Mouse (Mus musculus): ENCODE results near the gene Gm42742. TPM values are rescaled to one million over a fixed set of nuclear protein-coding genes. Genes with fewer than 3 reads are reported as not detected.

Gm42742 gene
- polyA plus RNA-seq, 1 experiment from 2014 or later: 8.9 TPM

GRCm38 (mm10) chr7:127025556-127026160 is 4.8 kb upstream of the Gm42742 start:
- no peaks in the 10 kb centered on the region for H3K9me3 ChIP-seq (replicated peaks)
- peak overlapping the region; percentile 100 for H3K9ac ChIP-seq
- H3K27me3 ChIP-seq (replicated peaks): no peaks in the 10 kb centered on the region
- peak overlapping the region; percentile 90 for H3K4me3 ChIP-seq
- peaks cover 75% of the 10 kb centered on the region for H3K4me1 ChIP-seq
- no peak for ATAC-seq
- peak overlapping the region; percentile 98 for H3K4me2 ChIP-seq
- under 1% methylated on average over 53 of the region's 65 CpGs for WGBS (ENCODE audit: insufficient replicate concordance)
- H3K36me3 ChIP-seq: peaks cover 69% of the 10 kb centered on the region
- peak overlapping the region; percentile 98 for H3K27ac ChIP-seq

GRCm38 (mm10) chr7:127024755-127025555 is 4.1 kb upstream of the Gm42742 start:
- ATAC-seq: peak; percentile 32
- H3K9me3 ChIP-seq (replicated peaks): no peaks in the 10 kb centered on the region
- H3K4me3 ChIP-seq: peak overlapping the region; percentile 90
- H3K4me1 ChIP-seq: peaks cover 72% of the 10 kb centered on the region
- peak overlapping the region; percentile 100 for H3K9ac ChIP-seq
- H3K27me3 ChIP-seq (replicated peaks): no peaks in the 10 kb centered on the region
- H3K36me3 ChIP-seq: peaks cover 62% of the 10 kb centered on the region
- peak overlapping the region; percentile 98 for H3K27ac ChIP-seq
- WGBS (ENCODE audit: insufficient replicate concordance): under 1% methylated on average over 30 of the region's 30 CpGs
- H3K4me2 ChIP-seq: peak overlapping the region; percentile 98

GRCm38 (mm10) chr7:127023896-127024690 is 3.2 kb upstream of the Gm42742 start:
- peak overlapping the region; percentile 98 for H3K4me2 ChIP-seq
- WGBS (ENCODE audit: insufficient replicate concordance): 24% methylated on average over 19 of the region's 19 CpGs
- peak overlapping the region; percentile 90 for H3K4me3 ChIP-seq
- H3K27ac ChIP-seq: peak overlapping the region; percentile 98
- peaks cover 75% of the 10 kb centered on the region for H3K4me1 ChIP-seq
- no peaks in the 10 kb centered on the region for H3K9me3 ChIP-seq (replicated peaks)
- peaks cover 54% of the 10 kb centered on the region for H3K36me3 ChIP-seq
- H3K27me3 ChIP-seq (replicated peaks): no peaks in the 10 kb centered on the region
- peak overlapping the region; percentile 100 for H3K9ac ChIP-seq
- ATAC-seq: no peak

- H3K4me3 ChIP-seq: peak overlapping the region; percentile 90
- no peaks in the 10 kb centered on the region for H3K27me3 ChIP-seq (replicated peaks)
- WGBS (ENCODE audit: insufficient replicate concordance): 81% methylated on average over 13 of the region's 13 CpGs
- no peak for ATAC-seq
- H3K36me3 ChIP-seq: peaks cover 46% of the 10 kb centered on the region
- peak overlapping the region; percentile 98 for H3K4me2 ChIP-seq
- peaks cover 76% of the 10 kb centered on the region for H3K4me1 ChIP-seq
- H3K9ac ChIP-seq: peak overlapping the region; percentile 100
- H3K9me3 ChIP-seq (replicated peaks): no peaks in the 10 kb centered on the region
- peak overlapping the region; percentile 98 for H3K27ac ChIP-seq
These were observed 2.4 kb upstream of the Gm42742 start for GRCm38 (mm10) chr7:127023272-127023691.

- peaks cover 76% of the 10 kb centered on the region for H3K4me1 ChIP-seq
- no peaks in the 10 kb centered on the region for H3K27me3 ChIP-seq (replicated peaks)
- H3K4me2 ChIP-seq: peak overlapping the region; percentile 98
- H3K9me3 ChIP-seq (replicated peaks): no peaks in the 10 kb centered on the region
- peaks cover 40% of the 10 kb centered on the region for H3K36me3 ChIP-seq
- WGBS (ENCODE audit: insufficient replicate concordance): 87% methylated on average over 7 of the region's 7 CpGs
- peak overlapping the region; percentile 98; the same call in 1 of the 2 replicates for H3K27ac ChIP-seq
- no peak for ATAC-seq
- peak overlapping the region; percentile 100 for H3K9ac ChIP-seq
- peak overlapping the region; percentile 90 for H3K4me3 ChIP-seq
These were observed 1.8 kb upstream of the Gm42742 start for GRCm38 (mm10) chr7:127022528-127023271.

- peaks cover 37% of the 10 kb centered on the region for H3K36me3 ChIP-seq
- peak overlapping the region; percentile 100; the same call in 1 of the 2 replicates for H3K9ac ChIP-seq
- 42% methylated on average over 5 of the region's 5 CpGs for WGBS (ENCODE audit: insufficient replicate concordance)
- ATAC-seq: no peak
- H3K4me2 ChIP-seq: peak overlapping the region; percentile 98
- H3K4me3 ChIP-seq: peak overlapping the region; percentile 90
- no peaks in the 10 kb centered on the region for H3K9me3 ChIP-seq (replicated peaks)
- peaks cover 77% of the 10 kb centered on the region for H3K4me1 ChIP-seq
- no peaks in the 10 kb centered on the region for H3K27me3 ChIP-seq (replicated peaks)
- peak overlapping the region; percentile 98 for H3K27ac ChIP-seq
These were observed 948 bp upstream of the Gm42742 start for GRCm38 (mm10) chr7:127021563-127022527.

- Histone ChIP-seq H3K27me3 (replicated peaks) (no peaks in the 10 kb centered on the region), H3K9me3 (replicated peaks) (no peaks in the 10 kb centered on the region), H3K9ac (peak overlapping the region; percentile 60), H3K4me1 (peaks cover 84% of the 10 kb centered on the region), H3K27ac (peak overlapping the region; percentile 50; the same call in 1 of the 2 replicates), H3K4me2 (peak overlapping the region; percentile 98), H3K4me3 (peak overlapping the region; percentile 34), H3K36me3 (peaks cover 40% of the 10 kb centered on the region)
- ATAC-seq: no peak
- WGBS (ENCODE audit: insufficient replicate concordance): 62% methylated on average over 5 of the region's 5 CpGs
These were observed 406 bp downstream of the Gm42742 start for GRCm38 (mm10) chr7:127020491-127020890.

GRCm38 (mm10) chr7:127020031-127020430 is 866 bp downstream of the Gm42742 start:
- no peak for ATAC-seq
- Histone ChIP-seq H3K9me3 (replicated peaks) (no peaks in the 10 kb centered on the region), H3K27ac (0 out of 2 replicates have a peak overlapping the region, but pooled peaks have one; percentile 50), H3K36me3 (peaks cover 40% of the 10 kb centered on the region), H3K4me2 (peak overlapping the region; percentile 98), H3K4me3 (no peak overlapping the region), H3K4me1 (peaks cover 84% of the 10 kb centered on the region), H3K9ac (0 out of 2 replicates have a peak overlapping the region, but pooled peaks have one; percentile 9), H3K27me3 (replicated peaks) (no peaks in the 10 kb centered on the region)
- 68% methylated on average over 3 of the region's 3 CpGs for WGBS (ENCODE audit: insufficient replicate concordance)

GRCm38 (mm10) chr7:127019306-127019960 is 1.5 kb downstream of the Gm42742 start:
- 0 out of 2 replicates have a peak overlapping the region, but pooled peaks have one; percentile 50 for H3K27ac ChIP-seq
- H3K36me3 ChIP-seq: peaks cover 40% of the 10 kb centered on the region
- no peak overlapping the region for H3K4me3 ChIP-seq
- H3K27me3 ChIP-seq (replicated peaks): no peaks in the 10 kb centered on the region
- ATAC-seq: no peak
- H3K4me1 ChIP-seq: peaks cover 84% of the 10 kb centered on the region
- H3K9me3 ChIP-seq (replicated peaks): no peaks in the 10 kb centered on the region
- peak overlapping the region; percentile 98 for H3K4me2 ChIP-seq
- H3K9ac ChIP-seq: no peak overlapping the region
- 74% methylated on average over 14 of the region's 14 CpGs for WGBS (ENCODE audit: insufficient replicate concordance)
